Mouse (Mus musculus) cerebellum, adult 11 months (tissue): Measurements from ENCODE around the gene Ribc2.

Experiments
- DNase-seq: peaks from one replicate; pipeline ENCODE4 v3.0.0; 2022

Gene Ribc2

GRCm38 (mm10) chr15:85180368-85180767 lies 48.5 kb downstream of the Ribc2 start:
- DNase-seq, result no peak

- no peak for DNase-seq
These were observed 50.2 kb downstream of the Ribc2 start for GRCm38 (mm10) chr15:85182063-85182462.

GRCm38 (mm10) chr15:85186916-85187315 lies 55.0 kb downstream of the Ribc2 start:
- no peak for DNase-seq

- DNase-seq, result no peak
These were observed 56.4 kb downstream of the Ribc2 start for GRCm38 (mm10) chr15:85188167-85188778.
